Mouse (Mus musculus): ENCODE measurements around the gene Fam111a.

Fam111a gene

GRCm38 (mm10) chr19:12633176-12633575 is 87.6 kb downstream of the Fam111a start, which contains the start of gene Glyat:
Gene Glyat (plus strand): TSS chr19:12633308.
- DNase-seq (ENCODE audit: low read depth), result no peak

GRCm38 (mm10) chr19:12634259-12634658 is 88.7 kb downstream of the Fam111a start:
- no peak for DNase-seq (ENCODE audit: low read depth)

- no peak for DNase-seq (ENCODE audit: low read depth)
Observed at GRCm38 (mm10) chr19:12634963-12635362, 89.4 kb downstream of the Fam111a start.

GRCm38 (mm10) chr19:12636863-12637262 is 91.3 kb downstream of the Fam111a start:
- DNase-seq (ENCODE audit: low read depth), result no peak

- no peak for DNase-seq (ENCODE audit: low read depth)
Observed at GRCm38 (mm10) chr19:12638049-12638448, 92.5 kb downstream of the Fam111a start.
